Mouse (Mus musculus) left cerebral cortex, adult 8-10 months (tissue): ENCODE measurements around the gene Mpped2. TPM values are rescaled to one million over a fixed set of nuclear protein-coding genes. Genes with fewer than 3 reads are reported as not detected.

Experiments
- DNase-seq, 2 experiments: peaks; one replicate each; pipeline ENCODE4 v3.0.0; 2022; ENCODE audit warnings: low spot score in 2 of 2
- total RNA-seq, 4 experiments: library from RNA; stranded (reverse); gene quantifications; 2 replicates each; pipeline ENCODE4 v1.2.4; 2022

The Mpped2 gene
- total RNA-seq, 4 experiments from 2014 or later, result 33.2 to 42.3 (median 39.0) TPM

DNA sequence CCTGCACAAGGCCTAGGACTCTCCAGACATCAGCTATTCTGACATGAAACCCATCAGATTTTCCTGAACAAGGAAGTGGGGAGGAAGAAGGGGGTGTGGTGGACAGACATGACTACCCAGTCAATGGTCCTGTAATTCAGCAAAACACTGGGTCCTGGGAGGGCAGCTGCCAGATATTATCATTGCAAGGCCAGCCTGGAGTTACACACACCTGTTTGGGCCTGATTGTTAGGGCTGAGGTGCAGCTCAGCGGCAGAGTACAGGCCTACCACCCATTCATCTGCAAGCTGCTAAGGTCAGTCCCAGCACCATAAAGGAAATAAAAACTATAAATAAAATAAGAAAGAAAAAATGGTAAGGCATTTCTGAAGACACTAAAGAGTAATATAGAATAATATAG, 52.3 kb downstream of the Mpped2 start:
- DNase-seq, result no peak

DNA sequence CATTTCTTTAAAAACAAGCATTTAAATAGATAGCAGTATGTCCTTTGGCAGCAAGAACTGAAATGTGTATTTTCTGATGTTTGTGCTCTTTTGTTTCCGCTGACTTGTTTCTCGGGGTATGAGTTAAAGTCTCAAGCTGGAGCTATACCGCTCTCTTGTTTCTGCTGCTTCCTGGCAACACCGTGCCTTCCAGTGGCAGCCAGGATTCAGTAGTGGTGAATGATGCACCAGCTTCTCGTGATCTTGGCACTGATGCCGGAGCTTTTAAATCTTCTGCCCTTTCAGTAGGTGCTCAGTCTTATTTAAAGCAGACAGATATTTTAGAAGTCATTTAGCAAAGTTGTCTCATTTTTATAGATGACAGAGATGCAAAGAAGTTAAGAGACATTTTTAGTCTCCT, 53.1 kb downstream of the Mpped2 start:
- peak in 1 of 2 experiments; percentile 36 for DNase-seq

DNA sequence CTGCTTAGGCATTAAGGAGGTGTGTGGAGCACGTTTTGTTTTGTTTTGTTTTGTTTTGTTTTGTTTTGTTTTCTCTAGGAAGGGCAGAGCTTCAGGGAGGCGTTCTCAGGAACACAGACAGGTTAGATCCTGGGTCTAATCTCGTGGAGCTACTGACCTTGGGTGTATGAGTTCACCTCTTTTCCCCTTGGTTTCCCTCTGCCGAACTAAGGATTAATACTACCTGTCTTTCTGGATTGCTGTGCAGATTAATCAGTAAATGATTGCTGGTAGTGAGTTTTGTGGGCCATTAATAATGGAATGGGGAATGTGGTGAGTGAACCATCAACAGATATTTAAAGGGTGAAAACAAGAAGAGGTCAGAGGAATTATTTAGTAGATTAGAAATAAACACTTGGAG, 53.8 kb downstream of the Mpped2 start:
- DNase-seq, result no peak

GRCm38 (mm10) chr2:106747342-106747741, 54.3 kb downstream of the Mpped2 start:
- DNase-seq, result peak in 1 of 2 experiments; percentile 19

DNA sequence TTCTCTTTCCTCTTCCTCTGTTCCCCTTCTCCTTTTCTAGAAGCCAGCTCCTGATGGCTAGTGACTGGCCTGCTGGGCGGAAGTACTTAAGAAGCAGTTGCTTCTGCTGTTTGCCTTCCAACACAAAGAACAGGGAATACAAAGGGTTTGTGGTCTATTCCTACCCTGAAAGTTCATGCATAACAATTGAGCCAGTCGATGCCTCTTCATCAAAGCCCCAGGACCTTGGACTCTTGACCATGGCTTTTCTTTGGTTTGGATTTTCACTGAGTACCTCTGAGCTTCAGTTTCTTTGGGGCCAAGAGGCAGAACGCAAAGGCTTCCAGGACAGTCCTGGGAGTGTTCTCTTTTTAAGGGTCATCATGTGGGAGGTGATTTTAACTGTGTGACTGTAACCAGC, 57.8 kb downstream of the Mpped2 start:
- DNase-seq, result no peak

DNA sequence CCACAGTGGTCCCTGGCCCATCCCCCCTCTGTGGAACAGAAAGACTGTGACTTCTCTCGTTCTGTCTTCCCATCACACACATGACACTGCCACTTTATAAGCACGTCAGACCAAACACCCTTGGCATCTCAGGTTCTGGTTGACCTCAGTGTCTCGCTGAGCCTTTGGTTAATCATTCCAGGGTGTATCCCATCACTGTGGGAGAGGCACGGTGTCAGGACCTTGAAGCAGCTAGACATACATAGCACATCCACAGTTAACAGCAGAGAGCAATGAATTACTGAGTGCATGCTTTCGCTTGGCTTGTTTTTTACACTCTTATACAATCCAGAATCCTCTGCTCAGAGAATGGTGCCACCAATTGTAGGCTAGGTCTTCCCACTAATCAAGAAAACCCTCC, 60.6 kb downstream of the Mpped2 start:
- DNase-seq, result no peak

GRCm38 (mm10) chr2:106754696-106755095, 61.6 kb downstream of the Mpped2 start:
- no peak for DNase-seq

DNA sequence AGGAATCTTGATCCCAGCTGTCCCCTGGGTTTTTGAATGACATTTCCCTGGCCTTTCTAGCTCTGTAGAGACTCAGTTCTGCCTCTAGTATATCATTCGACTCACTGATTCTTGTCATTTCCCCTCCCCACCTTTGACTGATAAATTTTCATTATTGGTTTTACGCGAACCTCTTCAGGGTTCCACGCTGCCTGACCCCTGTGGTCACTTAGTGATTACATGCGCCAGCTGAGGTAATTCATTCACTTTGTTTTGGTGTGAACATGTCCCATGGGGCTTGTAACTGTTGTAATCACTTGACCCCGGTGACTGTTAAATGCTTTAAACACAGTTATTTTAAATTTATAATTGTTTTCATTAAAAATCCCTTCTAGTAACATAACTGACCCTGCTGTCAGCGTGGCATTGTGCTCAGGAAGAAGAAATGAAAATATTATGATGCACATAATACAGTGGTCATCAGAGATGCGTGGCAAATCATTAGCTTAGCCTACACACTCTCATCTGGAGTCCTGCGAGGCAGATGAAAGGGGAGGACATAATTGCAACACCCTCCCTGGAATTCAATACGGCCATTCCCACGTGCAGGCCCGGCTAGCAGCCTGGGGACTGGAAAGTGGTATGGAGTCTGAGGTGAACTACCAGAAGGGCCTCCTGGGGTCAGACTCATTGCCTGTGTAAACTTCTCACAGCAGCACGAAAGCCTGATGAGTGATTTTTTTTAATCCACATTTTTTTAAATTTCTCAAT, 63.5 kb downstream of the Mpped2 start:
- no peak for DNase-seq

DNA sequence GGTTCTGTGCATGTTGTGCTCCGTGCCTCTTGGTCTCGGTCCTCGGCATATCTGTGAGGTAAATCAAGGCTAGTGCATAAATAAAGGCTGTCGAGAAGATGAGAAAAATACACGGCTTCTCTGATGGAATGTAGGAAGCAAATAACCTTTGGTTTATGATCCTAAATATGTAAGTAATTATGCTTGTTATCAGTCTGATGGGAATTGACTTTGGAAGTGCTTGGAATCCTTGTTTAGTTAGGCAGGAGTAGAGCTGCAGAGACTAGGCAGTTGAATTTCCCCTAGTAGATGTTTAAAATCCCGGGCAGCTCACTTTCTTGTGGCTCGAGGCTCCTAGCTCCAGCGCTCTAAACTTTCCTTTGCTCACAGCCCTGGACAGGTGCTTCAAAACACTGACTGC, 69.9 kb downstream of the Mpped2 start:
- DNase-seq, result no peak

GRCm38 (mm10) chr2:106769236-106769635, 76.2 kb downstream of the Mpped2 start:
- DNase-seq, result no peak

GRCm38 (mm10) chr2:106772643-106773042, 79.6 kb downstream of the Mpped2 start:
- DNase-seq, result no peak

GRCm38 (mm10) chr2:106774251-106775196, 81.5 kb downstream of the Mpped2 start:
- no peak for DNase-seq

DNA sequence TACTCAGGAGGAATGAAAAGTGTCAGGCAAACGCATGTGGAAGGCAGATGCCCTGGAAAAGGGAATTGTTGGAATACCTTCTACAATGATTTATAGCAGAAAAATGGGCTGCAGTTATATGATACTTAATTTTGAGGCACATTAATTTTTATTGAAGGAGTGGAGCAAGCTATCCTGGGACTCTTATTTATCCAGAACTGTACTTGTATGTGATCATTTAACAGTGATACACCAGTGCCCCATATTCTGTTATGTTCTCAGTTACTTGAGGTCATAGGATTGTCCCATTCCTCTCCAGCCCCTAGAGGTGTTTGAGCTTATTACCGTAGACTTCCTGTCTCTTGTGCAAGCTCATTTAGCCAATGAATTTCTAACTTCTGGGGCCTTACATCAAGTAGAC, 82.9 kb downstream of the Mpped2 start:
- no peak for DNase-seq

- DNase-seq, result no peak
These were observed 85.9 kb downstream of the Mpped2 start for GRCm38 (mm10) chr2:106778861-106779516.

GRCm38 (mm10) chr2:106781181-106782179, 88.4 kb downstream of the Mpped2 start:
- DNase-seq, result peak in 1 of 2 experiments; percentile 18

DNA sequence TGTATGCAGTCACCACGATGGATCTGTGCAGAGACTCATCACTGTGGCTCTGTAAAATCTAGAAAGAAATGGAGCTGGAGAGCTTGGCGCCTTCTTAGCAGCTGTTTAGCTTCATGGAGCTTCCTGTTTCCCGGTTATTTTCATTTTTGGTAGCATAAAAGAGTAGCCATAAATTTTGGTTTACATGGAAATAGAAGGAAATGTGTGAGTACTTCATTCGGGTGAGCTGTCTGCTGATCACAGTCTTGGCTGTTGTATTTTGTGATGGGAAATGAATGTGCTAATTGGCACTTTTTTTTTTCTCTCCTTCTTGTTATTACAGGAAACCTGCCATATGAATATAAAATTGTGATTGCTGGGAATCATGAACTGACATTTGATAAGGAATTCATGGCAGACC, 90.2 kb downstream of the Mpped2 start:
- no peak for DNase-seq

DNA sequence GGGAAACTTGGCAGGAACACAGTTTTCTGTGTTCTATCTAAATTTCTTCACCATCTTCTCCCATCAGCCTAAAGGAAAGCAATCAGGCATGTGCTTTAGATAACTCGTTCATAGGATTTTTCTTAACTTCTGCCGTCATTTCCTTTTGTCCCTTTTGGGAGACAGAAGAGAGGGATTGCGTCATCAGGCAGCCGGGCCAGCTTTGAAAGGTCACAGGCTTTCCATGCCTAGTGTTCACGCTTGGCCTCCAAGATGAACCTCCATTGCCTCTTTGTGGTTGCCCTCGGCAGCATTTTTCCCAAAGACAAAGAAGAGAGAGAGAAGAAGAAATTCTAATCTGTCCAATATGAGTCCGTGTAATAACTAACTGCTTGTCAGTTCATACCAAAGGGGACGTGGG, 95.0 kb downstream of the Mpped2 start:
- no peak for DNase-seq

- DNase-seq, result no peak
These were observed 95.5 kb downstream of the Mpped2 start for GRCm38 (mm10) chr2:106788573-106788972.

- no peak for DNase-seq
These were observed 96.7 kb downstream of the Mpped2 start for GRCm38 (mm10) chr2:106789694-106790328.

- no peak for DNase-seq
These were observed 97.2 kb downstream of the Mpped2 start for GRCm38 (mm10) chr2:106790329-106790701.
